Mouse (Mus musculus): Measurements from ENCODE around the gene Tspan7. TPM values are rescaled to one million over a fixed set of nuclear protein-coding genes. Genes with fewer than 3 reads are reported as not detected.

Tspan7 gene
- total and polyA plus RNA-seq, 3 experiments, result not detected

DNA sequence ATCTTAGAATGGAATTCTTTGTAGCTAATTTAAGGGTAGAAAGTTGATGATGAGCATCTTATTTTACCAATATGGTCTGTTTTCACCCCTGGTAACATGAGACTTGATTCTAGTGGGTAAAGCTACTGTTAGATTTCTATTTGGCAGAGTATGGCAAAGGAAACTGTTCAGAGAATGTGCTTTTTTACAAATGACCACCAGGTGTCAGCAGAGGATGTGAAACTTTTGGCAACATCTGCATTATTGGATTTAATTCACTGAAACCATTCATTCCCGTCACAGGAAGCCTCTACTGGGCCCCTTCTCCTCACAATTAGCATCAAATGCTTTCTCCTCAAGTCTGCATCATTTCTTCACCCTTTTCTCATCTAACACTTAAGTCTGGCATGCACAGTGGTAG is 92.4 kb downstream of the Tspan7 start:
- Histone ChIP-seq H3K4me1 (ENCODE audit: control insufficient read depth in 1 of 2, insufficient read depth in 2 of 2, low read length in 2 of 2) (no peaks in the 10 kb centered on the region), H3K79me2 (ENCODE audit: control insufficient read depth, insufficient read depth, low read length, poor library complexity) (no peaks in the 10 kb centered on the region), H3K9ac (ENCODE audit: control insufficient read depth, low read depth, low read length, poor library complexity, severe bottlenecking) (no peak overlapping the region), H3K9me3 (replicated peaks; ENCODE audit: insufficient read depth, low read length) (no peaks in the 10 kb centered on the region), H3K4me3 (ENCODE audit: control insufficient read depth in 1 of 2, insufficient read depth in 1 of 2, low read depth in 2 of 2, low read length in 2 of 2) (no peak overlapping the region), H3K27ac (ENCODE audit: control insufficient read depth, low read depth, low read length) (no peak overlapping the region), H3K36me3 (ENCODE audit: control insufficient read depth in 1 of 2, insufficient read depth in 2 of 2, low read length in 2 of 2) (no peaks in the 10 kb centered on the region), H3K27me3 (ENCODE audit: control insufficient read depth in 1 of 2, insufficient read depth in 2 of 2, low read length in 2 of 2) (no peaks in the 10 kb centered on the region; a peak in 2 of 4 replicates)
- DNase-seq (ENCODE audit: low read depth, low spot score), result peak; percentile 52
- TF ChIP-seq SMC3 (IDR thresholded peaks at IDR 0.05; ENCODE audit: low read depth, low read length) (peak; percentile 83), RAD21 (IDR thresholded peaks at IDR 0.05; ENCODE audit: low read depth, low read length) (peak; percentile 87), CTCF (IDR thresholded peaks at IDR 0.05 in 2 of 3, conservative IDR thresholded peaks at IDR 0.05 in 1 of 3; ENCODE audit: control insufficient read depth in 1 of 3, insufficient read depth in 1 of 3, low read depth in 2 of 3, low read length in 3 of 3, poor library complexity in 1 of 3, severe bottlenecking in 1 of 3) (peak in 2 of 3 experiments; percentile 54 to 68; a peak in 4 of 6 replicates), POLR2AphosphoS2 (IDR thresholded peaks at IDR 0.05; ENCODE audit: low read length) (no peak), ZC3H11A (IDR thresholded peaks at IDR 0.05; ENCODE audit: low read depth, low read length) (peak; percentile 70), MAX (IDR thresholded peaks at IDR 0.05; ENCODE audit: low read length) (no peak), MXI1 (IDR thresholded peaks at IDR 0.05; ENCODE audit: low read depth, low read length) (no peak)

DNA sequence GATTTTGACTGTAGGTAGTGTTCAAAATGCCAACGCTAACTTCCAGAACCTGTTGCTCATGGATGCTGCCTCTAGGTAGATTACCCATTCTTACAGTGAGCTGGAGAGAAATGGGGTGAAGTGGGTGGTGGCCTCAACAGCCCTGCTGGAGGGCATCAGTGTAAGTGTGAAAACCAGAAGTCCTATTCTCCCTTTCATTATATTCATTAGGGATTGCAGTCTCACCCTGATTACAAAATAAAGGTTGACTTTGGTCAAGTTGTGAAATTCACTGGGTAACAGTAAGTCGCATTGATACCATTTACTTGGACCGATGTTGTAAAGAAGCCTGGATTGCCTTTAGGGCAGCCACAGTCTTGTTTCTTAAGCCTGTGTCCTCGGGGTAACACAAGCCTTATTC is 97.8 kb downstream of the Tspan7 start:
- H3K9ac ChIP-seq (ENCODE audit: control insufficient read depth, low read depth, low read length, poor library complexity, severe bottlenecking), result no peak overlapping the region

DNA sequence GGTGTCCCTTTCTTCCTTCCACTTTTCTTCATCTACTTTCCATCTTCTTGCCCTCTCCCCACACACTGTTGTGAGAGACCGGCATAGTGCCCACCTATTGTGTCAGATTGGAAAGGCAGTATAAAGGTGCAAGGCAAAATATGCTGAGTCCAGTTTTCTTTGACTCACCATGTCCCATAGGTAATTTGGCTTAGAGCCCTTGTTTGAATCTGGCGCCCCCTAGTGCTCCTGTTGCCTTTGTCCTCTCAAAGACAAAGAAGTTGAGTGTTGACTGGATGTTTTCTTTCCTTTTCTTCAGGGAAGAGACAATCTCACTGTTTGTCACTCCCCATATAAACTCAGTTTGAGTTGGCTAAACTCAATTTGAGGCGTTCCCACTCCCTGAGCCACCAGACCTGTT is 107.3 kb downstream of the Tspan7 start:
- peak; percentile 19 for DNase-seq (ENCODE audit: low read depth, low spot score)
- Histone ChIP-seq H3K9ac (ENCODE audit: control insufficient read depth, low read depth, low read length, poor library complexity, severe bottlenecking) (no peak overlapping the region), H3K79me2 (ENCODE audit: control insufficient read depth, insufficient read depth, low read length, poor library complexity) (no peaks in the 10 kb centered on the region), H3K9me3 (replicated peaks; ENCODE audit: insufficient read depth, low read length) (no peaks in the 10 kb centered on the region), H3K36me3 (ENCODE audit: control insufficient read depth in 1 of 2, insufficient read depth in 2 of 2, low read length in 2 of 2) (no peaks in the 10 kb centered on the region), H3K27ac (ENCODE audit: control insufficient read depth, low read depth, low read length) (no peak overlapping the region), H3K4me1 (ENCODE audit: control insufficient read depth in 1 of 2, insufficient read depth in 2 of 2, low read length in 2 of 2) (no peaks in the 10 kb centered on the region), H3K27me3 (ENCODE audit: control insufficient read depth in 1 of 2, insufficient read depth in 2 of 2, low read length in 2 of 2) (no peaks in the 10 kb centered on the region), H3K4me3 (ENCODE audit: control insufficient read depth in 1 of 2, insufficient read depth in 1 of 2, low read depth in 2 of 2, low read length in 2 of 2) (no peak overlapping the region)
- TF ChIP-seq CTCF (IDR thresholded peaks at IDR 0.05 in 2 of 3, conservative IDR thresholded peaks at IDR 0.05 in 1 of 3; ENCODE audit: control insufficient read depth in 1 of 3, insufficient read depth in 1 of 3, low read depth in 2 of 3, low read length in 3 of 3, poor library complexity in 1 of 3, severe bottlenecking in 1 of 3), result peak; percentile 9 to 41 (median 35); a peak in 4 of 6 replicates
- no peak for TF ChIP-seq ELF1 (IDR thresholded peaks at IDR 0.05; ENCODE audit: low read depth, low read length)
- no peak for TF ChIP-seq MEF2A (IDR thresholded peaks at IDR 0.05; ENCODE audit: extremely low read depth, insufficient replicate concordance, low read depth, low read length, poor library complexity, severe bottlenecking)
- TF ChIP-seq TAL1 (IDR thresholded peaks at IDR 0.05; ENCODE audit: low read length), result no peak
- TF ChIP-seq HCFC1 (IDR thresholded peaks at IDR 0.05; ENCODE audit: low read depth, low read length), result no peak
- TF ChIP-seq MAZ (IDR thresholded peaks at IDR 0.05; ENCODE audit: low read depth, low read length), result no peak
- TF ChIP-seq USF1 (IDR thresholded peaks at IDR 0.05; ENCODE audit: low read depth, low read length), result no peak
- no peak for TF ChIP-seq GABPA (IDR thresholded peaks at IDR 0.05; ENCODE audit: low read depth, low read length)
- peak; percentile 39 for TF ChIP-seq RAD21 (IDR thresholded peaks at IDR 0.05; ENCODE audit: low read depth, low read length)
- TF ChIP-seq POLR2AphosphoS5 (IDR thresholded peaks at IDR 0.05; ENCODE audit: borderline replicate concordance, low read depth, low read length), result no peak
- peak; percentile 42 for TF ChIP-seq SMC3 (IDR thresholded peaks at IDR 0.05; ENCODE audit: low read depth, low read length)
- TF ChIP-seq SIN3A (IDR thresholded peaks at IDR 0.05; ENCODE audit: low read length), result no peak
- TF ChIP-seq BHLHE40 (IDR thresholded peaks at IDR 0.05; ENCODE audit: borderline replicate concordance, low read depth, low read length), result no peak
- TF ChIP-seq EP300 (IDR thresholded peaks at IDR 0.05; ENCODE audit: low read depth in 1 of 2, low read length in 2 of 2), result no peak
- TF ChIP-seq TCF12 (IDR thresholded peaks at IDR 0.05; ENCODE audit: low read depth, low read length), result no peak
- TF ChIP-seq JUND (IDR thresholded peaks at IDR 0.05; ENCODE audit: low read depth, low read length), result no peak
- TF ChIP-seq ZKSCAN1 (IDR thresholded peaks at IDR 0.05; ENCODE audit: low read depth, low read length), result no peak

More for the DNA sequence above, 97.8 kb downstream of the Tspan7 start:
- Histone ChIP-seq H3K36me3 (ENCODE audit: control insufficient read depth in 1 of 2, insufficient read depth in 2 of 2, low read length in 2 of 2) (no peaks in the 10 kb centered on the region), H3K4me3 (ENCODE audit: control insufficient read depth in 1 of 2, insufficient read depth in 1 of 2, low read depth in 2 of 2, low read length in 2 of 2) (no peak overlapping the region), H3K27ac (ENCODE audit: control insufficient read depth, low read depth, low read length) (no peak overlapping the region), H3K4me1 (ENCODE audit: control insufficient read depth in 1 of 2, insufficient read depth in 2 of 2, low read length in 2 of 2) (no peaks in the 10 kb centered on the region), H3K9me3 (replicated peaks; ENCODE audit: insufficient read depth, low read length) (no peaks in the 10 kb centered on the region), H3K27me3 (ENCODE audit: control insufficient read depth in 1 of 2, insufficient read depth in 2 of 2, low read length in 2 of 2) (peaks cover 0 to 3% of the 10 kb centered on the region in 2 experiments; a peak in 1 of 4 replicates), H3K79me2 (ENCODE audit: control insufficient read depth, insufficient read depth, low read length, poor library complexity) (no peaks in the 10 kb centered on the region)
- TF ChIP-seq RCOR1 (IDR thresholded peaks at IDR 0.05; ENCODE audit: low read depth, low read length) (no peak), TAL1 (IDR thresholded peaks at IDR 0.05; ENCODE audit: low read length) (no peak)
- no peak for DNase-seq (ENCODE audit: low read depth, low spot score)
